Mouse (Mus musculus) lung, postnatal 0 days (tissue): Measurements from ENCODE around the gene Muc2.

Experiments used
- CTCF ChIP-seq: IDR thresholded peaks from 2 replicates; pipeline ENCODE4 v1.5.1; 2016; ENCODE audit warnings: antibody characterized with exemption, mild to moderate bottlenecking
- EP300 ChIP-seq: IDR thresholded peaks from 2 replicates; pipeline ENCODE4 v1.6.1; 2016; ENCODE audit warnings: antibody characterized with exemption, mild to moderate bottlenecking, control low read depth

GRCm38 (mm10) chr7:141788677-141789452 is 98.7 kb downstream of the Muc2 start, which contains the start of gene Muc5ac:
- no peak for TF ChIP-seq EP300
- TF ChIP-seq CTCF: no peak
